Mouse (Mus musculus): ENCODE results near the gene Rasal1. TPM values are rescaled to one million over a fixed set of nuclear protein-coding genes. Genes with fewer than 3 reads are reported as not detected.

Rasal1 gene
- polyA plus RNA-seq, 1 experiment from 2014 or later: not detected

DNA sequence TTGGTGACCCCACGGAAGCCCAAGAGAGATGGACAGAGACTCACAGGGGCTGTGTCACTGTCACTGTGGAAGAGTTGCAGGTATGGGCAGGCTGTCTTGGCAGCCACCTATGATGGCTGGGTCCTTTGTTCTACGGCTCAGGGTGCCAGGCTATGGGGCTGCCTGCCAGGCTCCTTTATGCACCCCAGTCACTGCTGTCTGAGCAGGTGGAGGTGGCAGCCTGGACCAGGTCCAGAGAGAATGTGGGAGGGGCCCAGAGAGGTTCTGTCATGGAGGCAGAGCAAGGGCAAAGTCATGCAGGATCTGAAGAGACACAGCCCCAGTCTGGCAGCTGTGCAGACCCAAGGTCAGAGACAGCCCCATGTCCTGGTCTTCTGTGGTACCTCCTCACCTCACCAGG lies 54.4 kb downstream of the Rasal1 start:
- Histone ChIP-seq H3K27ac (replicated peaks in 1 of 2; ENCODE audit: control insufficient read depth in 1 of 2, insufficient read depth in 1 of 2, low read depth in 2 of 2, low read length in 2 of 2) (no peak overlapping the region), H3K36me3 (ENCODE audit: control insufficient read depth, insufficient read depth, low read length) (no peaks in the 10 kb centered on the region), H3K4me1 (ENCODE audit: control insufficient read depth in 2 of 2, insufficient read depth in 2 of 2, low read length in 2 of 2) (no peaks in the 10 kb centered on the region), H3K9me3 (ENCODE audit: control insufficient read depth, low read length) (no peaks in the 10 kb centered on the region), H3K27me3 (ENCODE audit: control insufficient read depth, insufficient read depth, low read length) (peaks cover 64% of the 10 kb centered on the region), H3K4me3 (ENCODE audit: control insufficient read depth in 1 of 2, insufficient read depth in 1 of 2, low read depth in 1 of 2, low read length in 2 of 2) (no peak overlapping the region), H3K9ac (ENCODE audit: low read length) (no peak overlapping the region), H3K4me2 (ENCODE audit: low read length) (no peak overlapping the region)
- no peak for ATAC-seq (ENCODE audit: insufficient number of reproducible peaks, insufficient read depth, low FRiP score, low read depth)
- 73% methylated on average over 2 of the region's 2 CpGs for WGBS

DNA sequence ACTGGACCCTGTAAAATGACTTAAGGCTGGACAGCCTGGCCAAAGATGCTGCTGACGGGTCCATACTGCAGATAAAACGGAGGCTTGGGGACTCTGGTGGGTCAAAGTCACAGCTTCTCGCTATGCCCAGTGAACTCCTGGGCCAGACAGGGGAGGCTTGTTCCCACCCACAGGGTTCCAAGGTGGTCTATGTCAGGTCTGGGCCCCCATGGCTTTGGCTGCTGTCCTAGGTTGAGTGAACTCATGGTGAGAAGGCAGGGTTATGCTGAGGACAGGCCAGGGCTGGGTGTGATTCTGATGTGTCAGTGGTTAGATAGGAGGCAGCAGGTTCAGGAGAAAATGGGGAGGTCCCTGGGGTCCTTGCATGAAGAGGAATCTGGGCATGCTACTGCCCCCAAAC lies 55.0 kb downstream of the Rasal1 start:
- H3K27me3 ChIP-seq (ENCODE audit: control insufficient read depth, insufficient read depth, low read length): peaks cover 65% of the 10 kb centered on the region
- no peak overlapping the region for H3K9ac ChIP-seq (ENCODE audit: low read length)
- no peak overlapping the region for H3K4me3 ChIP-seq (ENCODE audit: control insufficient read depth in 1 of 2, insufficient read depth in 1 of 2, low read depth in 1 of 2, low read length in 2 of 2)
- no peak for ATAC-seq (ENCODE audit: insufficient number of reproducible peaks, insufficient read depth, low FRiP score, low read depth)
- H3K4me2 ChIP-seq (ENCODE audit: low read length): no peak overlapping the region
- H3K27ac ChIP-seq (replicated peaks in 1 of 2; ENCODE audit: control insufficient read depth in 1 of 2, insufficient read depth in 1 of 2, low read depth in 2 of 2, low read length in 2 of 2): no peak overlapping the region
- 75% methylated on average over 3 of the region's 3 CpGs for WGBS
- H3K9me3 ChIP-seq (ENCODE audit: control insufficient read depth, low read length): no peaks in the 10 kb centered on the region
- H3K36me3 ChIP-seq (ENCODE audit: control insufficient read depth, insufficient read depth, low read length): no peaks in the 10 kb centered on the region
- no peaks in the 10 kb centered on the region for H3K4me1 ChIP-seq (ENCODE audit: control insufficient read depth in 2 of 2, insufficient read depth in 2 of 2, low read length in 2 of 2)

DNA sequence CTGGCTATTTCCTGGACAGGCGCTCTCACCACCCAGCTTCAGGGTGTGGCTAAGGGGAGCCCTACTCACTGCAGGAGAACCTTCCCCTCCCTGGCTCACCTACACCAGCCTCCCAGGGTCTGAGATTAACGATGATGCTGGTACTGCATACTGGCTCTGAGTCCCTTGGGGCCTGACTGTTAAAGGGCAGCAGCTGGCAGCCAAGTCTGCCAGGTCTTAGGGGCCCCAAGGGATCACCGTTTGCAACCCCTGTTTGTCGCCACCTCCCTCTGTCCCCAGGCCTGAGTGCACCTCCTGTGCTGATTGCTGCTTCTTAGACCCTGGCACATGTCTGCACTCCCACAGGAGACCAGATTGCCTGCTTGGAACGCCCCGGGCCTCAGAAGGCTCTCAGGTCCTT lies 55.8 kb downstream of the Rasal1 start:
- 45% methylated on average over 6 of the region's 6 CpGs for WGBS
- Histone ChIP-seq H3K27ac (replicated peaks in 1 of 2; ENCODE audit: control insufficient read depth in 1 of 2, insufficient read depth in 1 of 2, low read depth in 2 of 2, low read length in 2 of 2) (no peak overlapping the region), H3K4me3 (ENCODE audit: control insufficient read depth in 1 of 2, insufficient read depth in 1 of 2, low read depth in 1 of 2, low read length in 2 of 2) (no peak overlapping the region), H3K9ac (ENCODE audit: low read length) (no peak overlapping the region), H3K4me2 (ENCODE audit: low read length) (no peak overlapping the region), H3K9me3 (ENCODE audit: control insufficient read depth, low read length) (no peaks in the 10 kb centered on the region), H3K4me1 (ENCODE audit: control insufficient read depth in 2 of 2, insufficient read depth in 2 of 2, low read length in 2 of 2) (no peaks in the 10 kb centered on the region), H3K27me3 (ENCODE audit: control insufficient read depth, insufficient read depth, low read length) (peaks cover 68% of the 10 kb centered on the region), H3K36me3 (ENCODE audit: control insufficient read depth, insufficient read depth, low read length) (no peaks in the 10 kb centered on the region)
- ATAC-seq (ENCODE audit: insufficient number of reproducible peaks, insufficient read depth, low FRiP score, low read depth): no peak

DNA sequence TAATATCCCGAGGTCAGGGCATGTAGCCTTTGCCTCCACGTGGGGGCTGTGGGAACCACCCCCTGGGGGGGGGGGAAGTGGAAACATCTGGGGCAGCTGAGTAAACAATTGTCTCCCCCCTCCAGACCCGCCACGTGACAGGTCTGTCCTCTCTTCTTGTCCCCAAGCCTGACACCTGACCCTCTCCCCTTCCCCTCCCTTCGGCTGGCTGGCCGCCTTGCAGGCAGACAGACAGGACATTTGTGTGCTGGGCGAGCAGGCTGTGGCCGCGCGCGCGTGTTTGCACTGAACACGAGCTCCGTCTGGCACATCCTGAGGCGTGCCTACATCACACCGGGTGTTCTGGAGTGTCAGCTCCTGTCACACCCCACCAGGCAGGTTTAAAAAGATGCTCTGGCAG lies 57.9 kb downstream of the Rasal1 start:
- no peak for ATAC-seq (ENCODE audit: insufficient number of reproducible peaks, insufficient read depth, low FRiP score, low read depth)
- WGBS: 6% methylated on average over 16 of the region's 16 CpGs
- H3K4me3 ChIP-seq (ENCODE audit: control insufficient read depth in 1 of 2, insufficient read depth in 1 of 2, low read depth in 1 of 2, low read length in 2 of 2): no peak overlapping the region
- no peak overlapping the region; the same call in 1 of the 2 replicates for H3K4me2 ChIP-seq (ENCODE audit: low read length)
- no peaks in the 10 kb centered on the region for H3K9me3 ChIP-seq (ENCODE audit: control insufficient read depth, low read length)
- H3K36me3 ChIP-seq (ENCODE audit: control insufficient read depth, insufficient read depth, low read length): no peaks in the 10 kb centered on the region
- H3K27ac ChIP-seq (replicated peaks in 1 of 2; ENCODE audit: control insufficient read depth in 1 of 2, insufficient read depth in 1 of 2, low read depth in 2 of 2, low read length in 2 of 2): no peak overlapping the region
- peaks cover 3 to 15% of the 10 kb centered on the region in 2 experiments; a peak in 2 of 4 replicates for H3K4me1 ChIP-seq (ENCODE audit: control insufficient read depth in 2 of 2, insufficient read depth in 2 of 2, low read length in 2 of 2)
- peaks cover 70% of the 10 kb centered on the region for H3K27me3 ChIP-seq (ENCODE audit: control insufficient read depth, insufficient read depth, low read length)
- H3K9ac ChIP-seq (ENCODE audit: low read length): no peak overlapping the region

DNA sequence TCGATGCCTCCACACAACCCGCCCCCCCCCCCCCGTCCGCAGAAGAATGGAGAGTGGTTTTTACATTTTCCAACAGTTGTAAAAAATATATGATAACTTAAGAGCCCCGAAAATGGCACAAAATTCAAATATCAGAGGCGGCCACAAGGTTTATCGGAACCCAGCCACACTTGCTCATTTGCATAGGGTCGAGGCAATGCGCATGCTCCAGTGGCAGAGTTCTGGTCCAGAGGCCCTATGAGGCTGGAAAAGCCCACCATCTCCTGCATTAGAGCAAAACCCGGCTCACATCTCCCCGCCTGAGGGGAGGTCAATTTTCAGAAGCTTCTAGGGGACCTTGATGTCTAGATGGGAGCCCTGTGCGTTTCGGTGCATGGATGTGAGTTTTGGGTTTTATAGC lies 58.4 kb downstream of the Rasal1 start:
- no peak overlapping the region for H3K4me3 ChIP-seq (ENCODE audit: control insufficient read depth in 1 of 2, insufficient read depth in 1 of 2, low read depth in 1 of 2, low read length in 2 of 2)
- peaks cover 75% of the 10 kb centered on the region for H3K27me3 ChIP-seq (ENCODE audit: control insufficient read depth, insufficient read depth, low read length)
- H3K4me2 ChIP-seq (ENCODE audit: low read length): no peak overlapping the region; the same call in 1 of the 2 replicates

DNA sequence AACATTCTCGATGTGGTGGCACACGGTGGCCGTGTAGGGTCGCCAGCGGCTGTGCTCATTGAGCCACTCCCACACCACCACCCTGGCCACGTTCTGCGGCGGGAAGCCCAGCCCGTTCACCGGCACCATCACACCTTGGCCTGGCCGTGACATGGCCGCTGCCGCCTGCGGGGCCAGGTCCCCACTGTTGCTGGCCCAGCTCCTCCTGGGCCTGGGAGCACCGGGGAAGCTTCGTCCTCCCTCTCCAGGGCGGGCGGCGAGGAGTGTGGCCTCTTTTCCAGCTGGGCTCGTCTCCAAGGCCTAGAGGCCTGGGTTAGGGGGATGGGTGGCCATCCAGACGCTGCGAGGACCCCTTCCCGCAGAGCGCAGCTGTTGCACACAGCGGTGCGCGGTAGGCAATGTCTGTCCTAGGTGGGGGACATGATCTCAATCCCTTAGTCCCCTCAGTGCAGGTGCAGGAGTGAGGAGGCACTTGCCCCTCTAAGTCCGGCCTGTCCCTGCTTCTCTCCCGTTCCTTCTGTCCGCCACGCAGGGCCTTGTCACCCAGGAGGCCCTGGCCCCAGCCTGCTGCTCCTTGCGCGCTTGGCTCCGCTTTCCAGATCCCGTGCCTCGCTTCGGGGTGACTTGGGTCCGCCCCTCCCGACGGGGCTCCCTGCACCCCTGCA lies 61.7 kb downstream of the Rasal1 start:
- Histone ChIP-seq H3K27ac (replicated peaks in 1 of 2; ENCODE audit: control insufficient read depth in 1 of 2, insufficient read depth in 1 of 2, low read depth in 2 of 2, low read length in 2 of 2) (no peak overlapping the region), H3K27me3 (ENCODE audit: control insufficient read depth, insufficient read depth, low read length) (peaks cover 90% of the 10 kb centered on the region), H3K4me2 (ENCODE audit: low read length) (peak overlapping the region; percentile 60), H3K9me3 (ENCODE audit: control insufficient read depth, low read length) (no peaks in the 10 kb centered on the region), H3K36me3 (ENCODE audit: control insufficient read depth, insufficient read depth, low read length) (no peaks in the 10 kb centered on the region), H3K9ac (ENCODE audit: low read length) (peak overlapping the region; percentile 53), H3K4me3 (ENCODE audit: control insufficient read depth in 1 of 2, insufficient read depth in 1 of 2, low read depth in 1 of 2, low read length in 2 of 2) (peak overlapping the region; percentile 30 to 34), H3K4me1 (ENCODE audit: control insufficient read depth in 2 of 2, insufficient read depth in 2 of 2, low read length in 2 of 2) (peaks cover 3 to 15% of the 10 kb centered on the region in 2 experiments; a peak in 2 of 4 replicates)
- WGBS: 4% methylated on average over 40 of the region's 40 CpGs
- ATAC-seq (ENCODE audit: insufficient number of reproducible peaks, insufficient read depth, low FRiP score, low read depth): peak; percentile 34; the same call in 1 of the 2 replicates

More for the DNA sequence above, 58.4 kb downstream of the Rasal1 start:
- peaks cover 3 to 15% of the 10 kb centered on the region in 2 experiments; a peak in 2 of 4 replicates for H3K4me1 ChIP-seq (ENCODE audit: control insufficient read depth in 2 of 2, insufficient read depth in 2 of 2, low read length in 2 of 2)
- WGBS: 49% methylated on average over 13 of the region's 13 CpGs
- H3K9ac ChIP-seq (ENCODE audit: low read length): no peak overlapping the region
- no peaks in the 10 kb centered on the region for H3K9me3 ChIP-seq (ENCODE audit: control insufficient read depth, low read length)
- H3K36me3 ChIP-seq (ENCODE audit: control insufficient read depth, insufficient read depth, low read length): no peaks in the 10 kb centered on the region
- no peak for ATAC-seq (ENCODE audit: insufficient number of reproducible peaks, insufficient read depth, low FRiP score, low read depth)
- no peak overlapping the region for H3K27ac ChIP-seq (replicated peaks in 1 of 2; ENCODE audit: control insufficient read depth in 1 of 2, insufficient read depth in 1 of 2, low read depth in 2 of 2, low read length in 2 of 2)

DNA sequence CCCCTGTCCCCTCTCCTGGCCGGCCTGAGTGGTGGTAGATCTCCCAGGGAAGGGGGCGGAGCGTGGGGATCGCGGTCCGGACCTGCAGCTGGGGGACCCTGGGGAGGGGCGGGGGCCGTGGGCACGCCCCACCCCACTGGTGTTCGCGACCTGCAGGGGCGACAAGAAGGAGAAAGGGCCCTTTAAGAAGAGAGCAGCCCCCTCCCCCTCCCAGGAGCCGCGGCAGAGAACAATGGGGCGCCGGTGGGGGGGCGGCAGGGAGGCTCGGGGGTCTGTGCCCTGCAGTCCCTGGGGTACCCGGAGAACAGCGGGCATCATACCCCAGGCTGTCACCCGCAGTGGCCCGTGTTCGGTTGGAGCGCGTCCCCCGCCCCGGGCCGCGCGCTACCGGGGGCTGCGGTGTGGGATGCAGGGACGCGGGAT lies 62.2 kb downstream of the Rasal1 start:
- Histone ChIP-seq H3K27me3 (ENCODE audit: control insufficient read depth, insufficient read depth, low read length) (peaks cover 85% of the 10 kb centered on the region), H3K9me3 (ENCODE audit: control insufficient read depth, low read length) (no peaks in the 10 kb centered on the region), H3K4me1 (ENCODE audit: control insufficient read depth in 2 of 2, insufficient read depth in 2 of 2, low read length in 2 of 2) (peaks cover 5 to 17% of the 10 kb centered on the region in 2 experiments; a peak in 2 of 4 replicates), H3K36me3 (ENCODE audit: control insufficient read depth, insufficient read depth, low read length) (no peaks in the 10 kb centered on the region), H3K9ac (ENCODE audit: low read length) (peak overlapping the region; percentile 53; the same call in 1 of the 2 replicates), H3K4me2 (ENCODE audit: low read length) (peak overlapping the region; percentile 60), H3K4me3 (ENCODE audit: control insufficient read depth in 1 of 2, insufficient read depth in 1 of 2, low read depth in 1 of 2, low read length in 2 of 2) (peak overlapping the region; percentile 30 to 34), H3K27ac (replicated peaks in 1 of 2; ENCODE audit: control insufficient read depth in 1 of 2, insufficient read depth in 1 of 2, low read depth in 2 of 2, low read length in 2 of 2) (no peak overlapping the region)
- ATAC-seq (ENCODE audit: insufficient number of reproducible peaks, insufficient read depth, low FRiP score, low read depth): no peak
- 2% methylated on average over 25 of the region's 34 CpGs for WGBS
